Mouse (Mus musculus): Measurements from ENCODE around the gene Tprgl. TPM values are rescaled to one million over a fixed set of nuclear protein-coding genes. Genes with fewer than 3 reads are reported as not detected.

Tprgl gene
- total and polyA plus RNA-seq, 3 experiments: 47.5 to 67.8 (median 64.5) TPM

DNA sequence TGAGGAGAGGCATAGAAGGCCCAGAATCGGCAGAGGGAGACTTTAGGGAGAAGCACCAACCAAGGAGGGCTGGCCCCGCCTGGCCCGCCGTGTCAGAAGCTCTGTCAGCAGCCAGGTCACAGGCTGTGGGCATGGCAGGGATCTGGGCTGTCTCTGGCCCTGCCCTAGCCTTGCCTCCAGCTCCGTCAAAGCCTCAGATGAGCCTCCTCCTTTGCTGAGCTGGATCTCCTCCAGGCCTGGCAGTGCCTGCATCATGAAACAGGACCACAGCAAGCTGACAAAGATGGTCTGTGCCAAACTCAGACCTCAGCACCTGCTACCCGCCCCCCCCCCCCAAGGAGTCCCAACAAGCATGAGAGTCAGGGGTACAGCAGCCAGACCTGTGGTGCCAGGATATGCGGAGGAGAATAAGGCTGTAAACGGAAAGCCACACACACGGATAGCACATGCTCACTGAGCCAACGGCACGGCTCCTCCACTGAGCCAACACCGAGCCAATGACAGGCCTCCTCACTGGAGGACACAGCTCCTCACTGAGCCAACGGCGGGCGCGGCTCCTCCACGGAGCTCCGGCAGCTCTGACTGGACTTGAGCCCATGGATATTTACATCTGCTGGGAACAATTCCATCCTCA, 51.1 kb downstream of the Tprgl start:
- TF ChIP-seq HCFC1 (IDR thresholded peaks at IDR 0.05; ENCODE audit: low read depth, low read length) (0 out of 2 replicates have a peak, but pooled peaks have one; percentile 8), MXI1 (IDR thresholded peaks at IDR 0.05; ENCODE audit: low read depth, low read length) (0 out of 2 replicates have a peak, but pooled peaks have one; percentile 44), MAX (IDR thresholded peaks at IDR 0.05; ENCODE audit: low read length) (0 out of 2 replicates have a peak, but pooled peaks have one; percentile 20), MAZ (IDR thresholded peaks at IDR 0.05; ENCODE audit: low read depth, low read length) (0 out of 2 replicates have a peak, but pooled peaks have one; percentile 39), IRF4 (IDR thresholded peaks at IDR 0.05; ENCODE audit: low read depth, low read length) (0 out of 2 replicates have a peak, but pooled peaks have one; percentile 29), CHD2 (IDR thresholded peaks at IDR 0.05; ENCODE audit: low read length) (0 out of 2 replicates have a peak, but pooled peaks have one; percentile 25), JUND (conservative IDR thresholded peaks at IDR 0.05; ENCODE audit: low read depth, low read length) (no peak), TCF12 (IDR thresholded peaks at IDR 0.05; ENCODE audit: low read depth, low read length) (peak; percentile 26; the same call in 1 of the 2 replicates), MEF2A (IDR thresholded peaks at IDR 0.05; ENCODE audit: borderline replicate concordance, low read depth, low read length) (peak; percentile 10; the same call in 1 of the 2 replicates), ZMIZ1 (IDR thresholded peaks at IDR 0.05; ENCODE audit: low read depth, low read length) (peak; percentile 42; the same call in 1 of the 2 replicates), POLR2A (IDR thresholded peaks at IDR 0.05; ENCODE audit: low read depth, low read length) (peak; percentile 39; the same call in 1 of the 2 replicates), USF2 (conservative IDR thresholded peaks at IDR 0.05; ENCODE audit: low read depth, low read length) (no peak), NELFE (IDR thresholded peaks at IDR 0.05; ENCODE audit: low read depth, low read length) (no peak)

More for the DNA sequence above, 51.1 kb downstream of the Tprgl start:
- peaks cover 14 to 60% of the 10 kb centered on the region in 2 experiments for H3K36me3 ChIP-seq (replicated peaks in 1 of 2; ENCODE audit: control insufficient read depth in 1 of 2, insufficient read depth in 1 of 2, low read length in 1 of 2)
- dilution Hi-C loops (cut with MboI; ENCODE audit: extremely low pct_ligation_motif_present, extremely low pct_unique_long_range_greater_than_20kb, low sequenced_read_pairs): no loop called here
- in situ Hi-C loops (cut with MboI; ENCODE audit: low pct_ligation_motif_present, low pct_unique_long_range_greater_than_20kb, low sequenced_read_pairs): loop anchor here (25.0 kb wide), 1 partner anchor 1822 kb away; the partner anchor contains the start of genes Hes3 and Icmt
- peak overlapping the region; percentile 81 for H3K27ac ChIP-seq (ENCODE audit: insufficient read depth, low read depth)
- no peaks in the 10 kb centered on the region for H3K27me3 ChIP-seq (replicated peaks)
- peak overlapping the region; percentile 73 for H3K4me2 ChIP-seq (ENCODE audit: insufficient read depth, low read depth, poor library complexity, severe bottlenecking)
- H3K4me1 ChIP-seq (ENCODE audit: control insufficient read depth in 1 of 2, insufficient read depth in 2 of 2): peaks cover 57 to 93% of the 10 kb centered on the region in 2 experiments
- H3K4me3 ChIP-seq (replicated peaks in 1 of 3; ENCODE audit: low read depth in 2 of 3, low read length in 2 of 3, poor library complexity in 1 of 3): peak overlapping the region in 1 of 3 experiments; percentile 17
- H3K79me2 ChIP-seq (replicated peaks; ENCODE audit: control insufficient read depth, extremely low read depth, insufficient read depth, poor library complexity, severe bottlenecking): peaks cover 50% of the 10 kb centered on the region
- H3K9me3 ChIP-seq (replicated peaks; ENCODE audit: low read length): no peaks in the 10 kb centered on the region
- DNase-seq (ENCODE audit: extremely low read depth): no peak
- peak overlapping the region; percentile 9; the same call in 1 of the 2 replicates for H3K9ac ChIP-seq (ENCODE audit: insufficient read depth, low read depth)

Other genes starting within 250 kb of the Tprgl start
- gene A430005L14Rik, start 203.4 kb downstream of the Tprgl start, total RNA-seq (2012; rRNA removed): 41.8 and 42.3 TPM in 2 replicates
- 46.5 and 48.9 TPM in 2 replicates for gene A430005L14Rik, start 203.4 kb downstream of the Tprgl start, total RNA-seq (2014; rRNA removed)
- gene A430005L14Rik, start 203.4 kb downstream of the Tprgl start, polyA plus RNA-seq (2012; ENCODE audit: insufficient read length, low read depth): 26.2 and 26.8 TPM in 2 replicates
- gene Dffb, start 185.5 kb downstream of the Tprgl start, total RNA-seq (2012; rRNA removed): 12.6 and 16.2 TPM in 2 replicates
- gene Dffb, start 185.5 kb downstream of the Tprgl start, total RNA-seq (2014; rRNA removed): 18.2 and 21.4 TPM in 2 replicates
- gene Dffb, start 185.5 kb downstream of the Tprgl start, polyA plus RNA-seq (2012; ENCODE audit: insufficient read length, low read depth): 10.7 and 11.9 TPM in 2 replicates
- gene Cep104, start 185.5 kb downstream of the Tprgl start, total RNA-seq (2012; rRNA removed): 7.0 and 8.7 TPM in 2 replicates
- gene Cep104, start 185.5 kb downstream of the Tprgl start, total RNA-seq (2014; rRNA removed): 4.1 and 4.6 TPM in 2 replicates
- 10.6 and 10.9 TPM in 2 replicates for gene Cep104, start 185.5 kb downstream of the Tprgl start, polyA plus RNA-seq (2012; ENCODE audit: insufficient read length, low read depth)
- gene Lrrc47, start 148.9 kb downstream of the Tprgl start, total RNA-seq (2012; rRNA removed): 35.0 and 40.1 TPM in 2 replicates
- gene Lrrc47, start 148.9 kb downstream of the Tprgl start, total RNA-seq (2014; rRNA removed): 16.3 and 16.7 TPM in 2 replicates
- gene Lrrc47, start 148.9 kb downstream of the Tprgl start, polyA plus RNA-seq (2012; ENCODE audit: insufficient read length, low read depth): 96.6 and 98.0 TPM in 2 replicates
- gene Smim1, start 134.4 kb downstream of the Tprgl start, total RNA-seq (2012; rRNA removed): 1.7 and 2.3 TPM in 2 replicates
- gene Smim1, start 134.4 kb downstream of the Tprgl start, total RNA-seq (2014; rRNA removed): not detected in 2 replicates
- gene Smim1, start 134.4 kb downstream of the Tprgl start, polyA plus RNA-seq (2012; ENCODE audit: insufficient read length, low read depth): 0.15 and 0.16 TPM in 2 replicates
- not detected in 2 replicates for gene Ccdc27, start 118.0 kb downstream of the Tprgl start, total RNA-seq (2012; rRNA removed)
- not detected in 2 replicates for gene Ccdc27, start 118.0 kb downstream of the Tprgl start, total RNA-seq (2014; rRNA removed)
- not detected in 2 replicates for gene Ccdc27, start 118.0 kb downstream of the Tprgl start, polyA plus RNA-seq (2012; ENCODE audit: insufficient read length, low read depth)
- 27.7 and 34.3 TPM in 2 replicates for gene Trp73, start 20.5 kb downstream of the Tprgl start, total RNA-seq (2012; rRNA removed)
- 12.5 and 14.0 TPM in 2 replicates for gene Trp73, start 20.5 kb downstream of the Tprgl start, total RNA-seq (2014; rRNA removed)
- gene Trp73, start 20.5 kb downstream of the Tprgl start, polyA plus RNA-seq (2012; ENCODE audit: insufficient read length, low read depth): 19.0 and 30.0 TPM in 2 replicates
- 70.1 and 77.6 TPM in 2 replicates for gene Wrap73, start 18.3 kb downstream of the Tprgl start, total RNA-seq (2012; rRNA removed)
- 42.4 and 49.3 TPM in 2 replicates for gene Wrap73, start 18.3 kb downstream of the Tprgl start, total RNA-seq (2014; rRNA removed)
- gene Wrap73, start 18.3 kb downstream of the Tprgl start, polyA plus RNA-seq (2012; ENCODE audit: insufficient read length, low read depth): 31.5 and 32.1 TPM in 2 replicates
- gene Megf6, start 10.1 kb upstream of the Tprgl start, total RNA-seq (2012; rRNA removed): not detected in 2 replicates
- not detected in 2 replicates for gene Megf6, start 10.1 kb upstream of the Tprgl start, total RNA-seq (2014; rRNA removed)
- gene Megf6, start 10.1 kb upstream of the Tprgl start, polyA plus RNA-seq (2012; ENCODE audit: insufficient read length, low read depth): not detected in 2 replicates
- not detected in 2 replicates for gene Arhgef16, start 141.0 kb upstream of the Tprgl start, total RNA-seq (2012; rRNA removed)
- not detected in 2 replicates for gene Arhgef16, start 141.0 kb upstream of the Tprgl start, total RNA-seq (2014; rRNA removed)
- gene Arhgef16, start 141.0 kb upstream of the Tprgl start, polyA plus RNA-seq (2012; ENCODE audit: insufficient read length, low read depth): not detected in 2 replicates
- not detected in 2 replicates for gene B230104I21Rik, start 175.5 kb upstream of the Tprgl start, total RNA-seq (2012; rRNA removed)
- gene B230104I21Rik, start 175.5 kb upstream of the Tprgl start, total RNA-seq (2014; rRNA removed): not detected in 2 replicates
- gene B230104I21Rik, start 175.5 kb upstream of the Tprgl start, polyA plus RNA-seq (2012; ENCODE audit: insufficient read length, low read depth): not detected in 2 replicates